Mouse (Mus musculus): ENCODE measurements around the gene Gm20388. TPM values are rescaled to one million over a fixed set of nuclear protein-coding genes. Genes with fewer than 3 reads are reported as not detected.
A peak's percentile ranks its signal among the peaks of the same experiment; 100 is the strongest.

The Gm20388 gene
- polyA plus RNA-seq, 1 experiment from 2014 or later: 4.4 TPM

DNA sequence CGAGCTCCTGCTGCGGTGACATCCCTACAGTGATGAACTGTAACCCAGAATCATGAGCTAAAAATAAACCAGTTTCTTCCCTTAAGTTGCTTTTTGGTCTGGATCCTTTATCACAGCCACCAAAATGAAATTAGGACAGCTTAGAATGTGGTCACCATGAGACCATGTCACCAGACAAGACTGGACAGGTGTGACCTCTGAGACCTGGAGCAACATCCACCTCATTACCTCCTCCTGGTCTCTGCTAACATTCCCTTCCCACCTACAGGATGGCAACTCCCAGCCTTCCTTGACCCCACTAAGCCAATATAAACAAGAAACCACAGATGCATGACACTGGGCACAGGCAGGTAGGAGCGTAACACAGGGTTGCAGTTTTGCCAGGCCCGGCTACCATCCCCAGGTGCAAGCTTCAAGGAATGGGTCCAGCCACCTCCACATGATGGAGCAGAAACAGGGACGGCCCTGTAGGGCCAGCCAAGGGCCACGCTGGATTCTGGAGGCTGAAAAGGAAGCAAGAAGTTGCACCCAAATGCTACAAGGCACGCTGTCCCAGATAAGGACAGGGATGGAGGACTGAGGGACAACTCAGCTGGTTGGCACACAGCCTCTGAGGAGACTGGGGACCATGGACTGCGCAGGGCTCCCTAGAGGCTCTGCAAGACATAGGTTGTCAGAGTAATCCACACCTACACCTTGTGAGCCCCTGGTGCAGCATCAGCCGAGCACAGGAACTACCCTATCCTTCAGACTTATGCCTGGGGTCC lies 2627.9 kb downstream of the Gm20388 start:
- Histone ChIP-seq H3K36me3 (no peaks in the 10 kb centered on the region), H3K27ac (no peak overlapping the region), H3K4me3 (replicated peaks) (no peak overlapping the region), H3K9ac (replicated peaks) (no peak overlapping the region), H3K27me3 (no peaks in the 10 kb centered on the region), H3K9me3 (no peaks in the 10 kb centered on the region), H3K4me2 (replicated peaks) (no peak overlapping the region), H3K4me1 (replicated peaks) (no peaks in the 10 kb centered on the region)
- no peak for ATAC-seq
- 88% methylated on average over 9 of the region's 9 CpGs for WGBS

DNA sequence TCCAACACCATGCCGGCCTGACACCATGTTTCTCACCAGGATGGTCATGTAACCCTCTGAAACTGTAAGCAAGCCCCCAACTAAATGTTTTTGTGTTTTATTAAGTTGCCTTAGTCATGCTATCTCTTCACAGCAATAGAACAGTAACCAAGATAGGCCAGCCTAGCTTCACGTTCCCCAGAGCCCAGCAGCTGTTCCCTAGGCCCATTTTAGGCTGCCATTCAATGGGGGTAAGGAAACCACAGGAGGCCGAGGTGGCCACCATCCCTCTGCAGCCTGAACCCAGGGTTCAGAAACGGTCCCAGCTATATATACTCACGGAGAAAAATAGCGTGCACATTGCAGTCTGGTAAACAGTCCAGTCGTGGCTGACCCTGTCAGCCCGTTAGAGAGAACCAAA lies 2633.5 kb downstream of the Gm20388 start:
- no peak overlapping the region for H3K4me3 ChIP-seq (replicated peaks)
- H3K9ac ChIP-seq (replicated peaks): no peak overlapping the region
- H3K9me3 ChIP-seq: no peaks in the 10 kb centered on the region
- ATAC-seq: no peak
- no peak overlapping the region for H3K4me2 ChIP-seq (replicated peaks)
- H3K27ac ChIP-seq: no peak overlapping the region
- 92% methylated on average over 8 of the region's 8 CpGs for WGBS
- H3K27me3 ChIP-seq: peaks cover 11% of the 10 kb centered on the region
- no peaks in the 10 kb centered on the region for H3K36me3 ChIP-seq
- H3K4me1 ChIP-seq (replicated peaks): no peaks in the 10 kb centered on the region

DNA sequence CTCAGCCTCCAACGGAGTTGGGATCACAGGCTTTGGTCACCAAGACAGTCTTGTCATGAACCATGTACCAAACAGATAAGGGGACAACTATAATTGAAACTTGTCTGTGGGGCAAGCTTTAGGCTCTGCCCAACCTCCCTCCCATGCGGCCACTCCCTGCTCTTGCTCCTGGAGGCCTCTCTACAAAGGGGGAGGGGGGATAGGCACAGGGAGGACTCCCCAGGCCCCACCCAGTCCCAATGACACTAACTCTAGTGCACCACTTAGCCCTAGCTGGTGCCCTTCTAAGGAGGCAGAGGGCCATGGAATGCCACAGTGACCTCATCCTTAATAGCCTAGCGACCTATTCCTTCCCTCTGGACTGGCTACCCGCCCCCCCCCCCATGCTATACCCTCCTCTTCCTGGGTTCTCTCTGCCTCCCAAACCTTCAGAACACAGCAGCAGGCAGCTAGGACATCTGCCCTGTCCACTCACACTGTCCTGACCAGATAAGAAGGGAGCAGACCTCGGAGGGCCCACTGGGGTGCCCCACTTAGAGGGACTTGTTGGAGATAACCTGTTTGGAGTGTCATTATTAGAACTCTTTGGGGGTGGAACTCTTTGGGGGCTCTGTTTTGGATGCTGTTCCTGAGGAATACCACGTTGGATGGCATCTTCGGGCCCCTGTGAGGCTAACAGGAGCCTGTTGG lies 2635.6 kb downstream of the Gm20388 start:
- Histone ChIP-seq H3K9ac (replicated peaks) (no peak overlapping the region), H3K4me2 (replicated peaks) (no peak overlapping the region), H3K4me1 (replicated peaks) (peaks cover 10% of the 10 kb centered on the region), H3K27ac (no peak overlapping the region), H3K36me3 (no peaks in the 10 kb centered on the region), H3K9me3 (no peaks in the 10 kb centered on the region), H3K27me3 (peaks cover 30% of the 10 kb centered on the region), H3K4me3 (replicated peaks) (no peak overlapping the region)
- 87% methylated on average over 6 of the region's 7 CpGs for WGBS
- ATAC-seq: no peak

DNA sequence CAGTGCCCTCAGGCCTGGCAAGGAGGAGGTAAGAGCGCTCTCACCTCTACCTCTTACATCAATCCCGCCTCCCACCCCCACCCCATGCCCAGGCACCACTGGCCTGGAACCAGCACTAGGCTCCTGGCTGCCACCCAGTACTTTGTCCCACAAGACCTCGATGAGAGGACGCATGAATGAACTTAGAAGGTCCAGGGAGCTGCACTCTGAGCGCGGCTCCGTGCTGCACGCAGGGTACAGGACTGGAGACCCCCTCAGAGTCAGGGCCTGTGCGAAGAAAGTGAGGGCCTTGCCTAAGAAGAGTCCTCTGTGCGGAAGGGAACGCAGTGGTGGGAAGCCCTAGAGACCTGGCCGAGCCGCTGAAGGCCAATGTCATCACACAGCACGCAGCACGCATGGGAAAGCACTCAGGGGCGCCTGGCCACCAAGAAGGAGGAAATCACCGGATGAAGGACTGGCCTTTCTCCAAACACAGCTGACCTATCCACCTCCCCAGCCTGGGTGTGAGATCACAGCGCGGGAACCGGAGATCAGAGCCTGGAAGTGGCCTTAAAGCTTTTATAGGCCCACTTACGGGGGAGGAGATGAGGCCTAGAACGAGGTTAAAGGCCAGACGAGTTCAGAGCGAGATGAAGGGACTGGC lies 2636.3 kb downstream of the Gm20388 start:
- H3K9ac ChIP-seq (replicated peaks): no peak overlapping the region
- H3K4me3 ChIP-seq (replicated peaks): no peak overlapping the region
- H3K4me2 ChIP-seq (replicated peaks): no peak overlapping the region
- H3K36me3 ChIP-seq: no peaks in the 10 kb centered on the region
- H3K4me1 ChIP-seq (replicated peaks): peaks cover 14% of the 10 kb centered on the region
- H3K9me3 ChIP-seq: no peaks in the 10 kb centered on the region
- ATAC-seq: no peak
- H3K27me3 ChIP-seq: peaks cover 38% of the 10 kb centered on the region
- no peak overlapping the region for H3K27ac ChIP-seq
- 75% methylated on average over 24 of the region's 24 CpGs for WGBS

DNA sequence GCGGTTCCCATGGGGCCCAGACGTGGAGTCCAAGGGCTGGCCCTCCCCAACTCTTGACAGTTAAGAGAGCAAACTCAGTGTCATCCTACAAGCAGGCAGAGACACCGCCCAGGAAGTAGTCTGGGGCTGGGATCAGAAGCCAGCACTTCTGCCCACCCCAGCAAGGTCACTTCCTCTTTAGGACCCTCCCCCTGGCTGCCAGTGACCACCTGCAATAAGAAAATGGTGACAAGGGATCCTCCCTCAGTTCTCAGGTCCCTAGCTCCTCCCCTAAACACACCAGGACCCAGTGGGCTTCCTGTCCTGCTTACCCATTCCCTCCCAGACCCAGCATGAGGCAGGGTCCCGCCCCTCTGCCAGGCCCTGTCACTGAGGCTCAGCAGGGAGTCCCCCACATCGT lies 2637.2 kb downstream of the Gm20388 start:
- no peak overlapping the region for H3K4me2 ChIP-seq (replicated peaks)
- ATAC-seq: no peak
- H3K27ac ChIP-seq: no peak overlapping the region
- no peaks in the 10 kb centered on the region for H3K9me3 ChIP-seq
- no peaks in the 10 kb centered on the region for H3K36me3 ChIP-seq
- peaks cover 41% of the 10 kb centered on the region for H3K27me3 ChIP-seq
- H3K9ac ChIP-seq (replicated peaks): no peak overlapping the region
- WGBS: 43% methylated on average over 5 of the region's 5 CpGs
- H3K4me1 ChIP-seq (replicated peaks): peaks cover 14% of the 10 kb centered on the region
- H3K4me3 ChIP-seq (replicated peaks): no peak overlapping the region

DNA sequence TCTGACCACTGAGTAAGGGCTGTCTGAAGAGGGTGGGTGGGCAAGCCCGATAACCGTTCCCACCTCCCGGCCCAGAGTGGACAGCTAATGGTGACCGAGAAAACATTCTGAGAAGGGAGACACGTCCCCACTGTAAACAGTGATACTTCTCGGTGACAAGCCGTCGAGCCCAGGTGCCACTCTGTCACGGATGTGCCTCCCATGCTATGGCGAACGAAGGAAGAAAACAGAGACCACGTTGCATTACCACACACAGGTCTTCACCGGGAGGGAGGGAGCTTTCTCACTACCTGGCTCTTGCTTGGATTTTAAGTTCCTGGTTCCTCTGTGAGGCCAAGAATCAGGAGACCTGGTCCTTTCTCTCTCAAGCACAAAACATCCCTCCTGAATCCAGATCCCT lies 2637.7 kb downstream of the Gm20388 start:
- Histone ChIP-seq H3K27me3 (peaks cover 41% of the 10 kb centered on the region), H3K36me3 (no peaks in the 10 kb centered on the region), H3K4me1 (replicated peaks) (peaks cover 14% of the 10 kb centered on the region), H3K4me2 (replicated peaks) (no peak overlapping the region), H3K9ac (replicated peaks) (no peak overlapping the region), H3K9me3 (no peaks in the 10 kb centered on the region), H3K27ac (no peak overlapping the region), H3K4me3 (replicated peaks) (no peak overlapping the region)
- no peak for ATAC-seq
- WGBS: 79% methylated on average over 13 of the region's 13 CpGs

DNA sequence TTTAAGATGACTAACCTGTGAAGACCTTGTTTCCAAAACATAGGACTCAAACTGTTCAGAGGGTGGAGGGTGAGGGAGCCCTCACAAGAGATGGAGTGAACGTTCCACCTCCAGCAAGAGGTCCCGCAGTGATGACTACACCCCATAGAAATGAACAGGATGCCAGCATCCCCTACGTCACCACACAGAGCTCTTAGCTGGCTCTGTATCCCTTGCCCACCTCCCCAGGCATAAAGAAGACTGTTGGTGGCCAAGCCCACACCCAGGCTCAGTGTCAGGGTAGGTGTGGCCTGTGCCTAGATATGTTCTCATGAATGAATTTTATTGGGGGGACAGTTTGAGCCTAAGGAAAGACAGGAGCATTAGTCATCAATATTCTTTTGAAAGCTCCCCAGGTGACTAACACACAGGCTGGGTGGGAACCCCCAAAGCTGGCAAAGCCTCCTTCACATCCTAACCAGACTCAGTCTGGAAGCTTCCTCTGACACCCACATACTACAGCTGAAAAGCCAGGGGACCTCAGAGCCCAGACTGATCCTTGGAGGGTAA lies 2638.3 kb downstream of the Gm20388 start:
- H3K36me3 ChIP-seq: no peaks in the 10 kb centered on the region
- WGBS: 85% methylated on average over 3 of the region's 3 CpGs
- H3K4me2 ChIP-seq (replicated peaks): no peak overlapping the region
- no peak for ATAC-seq
- H3K27ac ChIP-seq: no peak overlapping the region
- no peaks in the 10 kb centered on the region for H3K9me3 ChIP-seq
- H3K4me1 ChIP-seq (replicated peaks): peaks cover 14% of the 10 kb centered on the region
- H3K27me3 ChIP-seq: peaks cover 41% of the 10 kb centered on the region
- no peak overlapping the region for H3K9ac ChIP-seq (replicated peaks)
- H3K4me3 ChIP-seq (replicated peaks): no peak overlapping the region

DNA sequence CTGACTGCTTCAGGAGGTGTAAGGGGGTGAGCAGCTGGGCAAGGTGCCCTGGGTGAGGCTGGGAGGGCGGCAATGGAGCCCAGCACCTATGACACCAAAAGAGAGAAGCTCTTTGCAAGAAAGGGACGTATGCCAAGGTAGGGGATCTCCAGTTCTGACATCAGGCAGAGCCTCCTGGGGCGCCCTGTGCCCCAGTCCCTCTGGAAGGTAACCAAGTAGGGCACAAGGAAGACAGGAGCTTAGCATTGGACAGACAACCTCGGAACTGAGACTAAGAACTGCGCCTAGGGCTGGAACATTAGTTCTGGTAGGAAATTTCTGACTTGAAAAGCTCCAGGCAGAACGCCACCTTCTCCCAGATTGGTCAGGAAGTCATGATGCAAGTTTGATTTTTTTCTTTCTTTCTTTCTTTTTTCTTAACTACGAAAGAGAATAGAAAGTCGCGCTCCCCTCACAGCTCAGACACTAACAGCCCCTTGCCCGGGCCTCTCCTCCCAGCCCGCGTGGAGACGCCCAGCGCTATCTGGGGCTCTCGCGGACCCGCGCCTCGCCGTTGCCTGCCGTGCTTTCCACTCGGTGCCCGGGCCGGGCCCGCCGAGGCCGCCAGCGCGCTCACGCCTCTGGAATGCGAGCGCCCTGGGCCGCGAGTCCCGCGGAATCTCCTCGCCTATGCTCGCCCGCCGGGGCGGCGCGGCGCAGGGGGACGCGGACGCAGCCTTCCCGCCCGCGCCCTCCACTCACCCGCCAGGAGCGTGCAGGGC lies 2639.8 kb downstream of the Gm20388 start:
- Histone ChIP-seq H3K4me1 (replicated peaks) (peaks cover 14% of the 10 kb centered on the region), H3K9me3 (no peaks in the 10 kb centered on the region), H3K36me3 (no peaks in the 10 kb centered on the region), H3K4me3 (replicated peaks) (peak overlapping the region; percentile 49), H3K9ac (replicated peaks) (peak overlapping the region; percentile 66), H3K27ac (no peak overlapping the region; the same call in 1 of the 2 replicates), H3K27me3 (peaks cover 41% of the 10 kb centered on the region), H3K4me2 (replicated peaks) (peak overlapping the region; percentile 77)
- ATAC-seq: peak; percentile 53; the same call in 1 of the 2 replicates
- WGBS: 4% methylated on average over 50 of the region's 52 CpGs

DNA sequence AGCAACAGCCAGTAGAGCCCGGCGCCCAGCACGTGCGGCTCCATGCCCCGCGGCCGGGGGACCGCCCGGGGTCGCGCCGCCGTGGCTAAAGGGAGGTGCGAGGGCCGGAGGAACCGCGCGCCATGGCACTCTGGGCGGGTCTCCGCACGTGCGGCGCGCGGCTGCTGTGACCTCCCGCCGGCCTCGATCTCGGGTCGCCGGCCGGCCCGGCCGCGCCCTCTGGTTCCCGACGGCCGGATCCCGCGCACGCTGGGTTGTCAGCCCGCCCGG lies 2640.3 kb downstream of the Gm20388 start:
- H3K36me3 ChIP-seq: no peaks in the 10 kb centered on the region
- H3K4me1 ChIP-seq (replicated peaks): peaks cover 14% of the 10 kb centered on the region
- H3K9ac ChIP-seq (replicated peaks): peak overlapping the region; percentile 66
- no peak; the same call in 1 of the 2 replicates for ATAC-seq
- no peak overlapping the region; the same call in 1 of the 2 replicates for H3K27ac ChIP-seq
- under 1% methylated on average over 41 of the region's 43 CpGs for WGBS
- no peaks in the 10 kb centered on the region for H3K9me3 ChIP-seq
- peaks cover 41% of the 10 kb centered on the region for H3K27me3 ChIP-seq
- H3K4me3 ChIP-seq (replicated peaks): peak overlapping the region; percentile 49
- H3K4me2 ChIP-seq (replicated peaks): peak overlapping the region; percentile 77

DNA sequence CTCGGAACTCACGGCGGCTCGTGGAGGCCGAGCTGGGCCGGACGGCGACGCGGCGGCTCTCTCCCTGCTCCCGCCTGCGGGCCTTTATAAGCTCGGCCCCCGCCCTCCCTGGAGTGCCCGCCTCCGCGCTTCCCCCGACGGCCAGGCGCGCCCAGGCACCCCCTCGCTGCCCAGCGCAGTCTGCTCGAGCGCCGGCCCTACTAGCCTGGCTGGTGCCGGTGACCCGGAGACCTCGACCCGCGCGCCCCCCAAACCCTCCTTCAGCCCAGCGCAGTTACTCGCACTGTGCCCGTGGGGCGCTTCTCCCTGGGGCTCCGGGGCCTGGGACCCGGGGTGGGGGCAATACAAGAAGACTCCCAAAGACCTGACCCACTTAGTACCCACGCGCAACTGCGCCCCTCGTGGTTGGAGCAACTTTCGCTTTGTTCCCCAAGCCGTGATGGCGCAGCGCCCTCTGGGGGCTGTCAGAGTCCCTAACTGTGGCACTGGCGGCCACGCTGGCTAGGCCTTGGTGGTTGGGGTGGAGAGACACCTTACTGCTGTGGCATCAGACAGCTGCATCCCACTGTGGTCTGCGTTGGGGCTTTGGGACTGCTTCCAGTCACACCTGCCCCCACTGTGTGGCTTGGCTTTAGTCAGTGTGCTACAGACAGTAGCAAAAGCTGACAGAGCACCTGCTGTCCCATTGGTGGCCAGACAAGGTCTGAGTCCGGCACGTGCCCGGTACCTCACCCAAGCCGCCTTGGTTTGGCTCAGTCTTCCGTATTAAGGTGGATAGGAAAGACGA lies 2640.8 kb downstream of the Gm20388 start, which contains the start of gene Piezo1:
Gene Piezo1, minus strand, starts transcription at position 65 of the 787 bp plus-strand sequence.
- peak within 1 kb of the TSS; percentile 77 for H3K4me2 ChIP-seq (replicated peaks)
- no peaks in the 10 kb centered on the region for H3K36me3 ChIP-seq
- peaks cover 41% of the 10 kb centered on the region for H3K27me3 ChIP-seq
- no peaks in the 10 kb centered on the region for H3K9me3 ChIP-seq
- WGBS: 12% methylated on average over 56 of the region's 56 CpGs
- H3K27ac ChIP-seq: no peak within 1 kb of the TSS; the same call in 1 of the 2 replicates
- ATAC-seq: peak; percentile 65
- peaks cover 14% of the 10 kb centered on the region for H3K4me1 ChIP-seq (replicated peaks)
- H3K4me3 ChIP-seq (replicated peaks): peak within 1 kb of the TSS; percentile 49
- peak within 1 kb of the TSS; percentile 66 for H3K9ac ChIP-seq (replicated peaks)

DNA sequence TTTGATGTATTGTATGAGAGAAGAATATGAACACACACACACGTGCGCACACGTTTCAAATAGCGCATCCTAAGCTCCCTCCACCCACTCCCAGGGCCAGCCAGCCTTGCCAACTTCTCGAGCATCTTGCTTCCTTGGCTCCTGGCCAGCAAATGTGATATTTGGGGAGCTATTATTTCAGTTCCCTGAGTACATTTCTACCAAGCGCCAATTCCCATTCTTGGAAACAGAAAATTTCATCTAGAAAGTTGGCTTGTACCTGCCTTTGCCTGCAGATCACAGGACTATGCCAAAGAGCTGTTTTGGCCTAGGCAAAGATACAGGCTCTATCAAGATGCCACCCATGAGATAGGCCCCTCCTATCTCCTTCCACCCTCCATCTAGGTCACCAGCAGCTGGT lies 2644.1 kb downstream of the Gm20388 start:
- Histone ChIP-seq H3K4me2 (replicated peaks) (no peak overlapping the region), H3K36me3 (no peaks in the 10 kb centered on the region), H3K27me3 (peaks cover 24% of the 10 kb centered on the region), H3K27ac (no peak overlapping the region), H3K9ac (replicated peaks) (no peak overlapping the region), H3K4me1 (replicated peaks) (peaks cover 14% of the 10 kb centered on the region), H3K9me3 (no peaks in the 10 kb centered on the region), H3K4me3 (replicated peaks) (no peak overlapping the region)
- WGBS: 87% methylated on average over 6 of the region's 6 CpGs
- no peak for ATAC-seq

All from midbrain, embryonic 13.5 days (tissue).